Mouse (Mus musculus): Measurements from ENCODE around the gene Gba. TPM values are rescaled to one million over a fixed set of nuclear protein-coding genes. Genes with fewer than 3 reads are reported as not detected.
A peak's percentile ranks its signal among the peaks of the same experiment; 100 is the strongest.

The Gba gene
- polyA plus RNA-seq, 1 experiment from 2014 or later: 33.2 TPM

GRCm38 (mm10) chr3:89178107-89178385, 24.7 kb upstream of the Gba start:
- Histone ChIP-seq H3K4me2 (ENCODE audit: low read depth, low read length) (peak overlapping the region; percentile 61), H3K9ac (ENCODE audit: low read length) (peak overlapping the region; percentile 85), H3K36me3 (ENCODE audit: control insufficient read depth, insufficient read depth) (peaks cover 55% of the 10 kb centered on the region), H3K27me3 (ENCODE audit: control insufficient read depth, insufficient read depth, low read length) (no peaks in the 10 kb centered on the region), H3K9me3 (replicated peaks; ENCODE audit: control insufficient read depth, low read length) (no peaks in the 10 kb centered on the region), H3K4me3 (ENCODE audit: low read length) (peak overlapping the region; percentile 82), H3K4me1 (ENCODE audit: control insufficient read depth, insufficient read depth, low read length) (peaks cover 14% of the 10 kb centered on the region), H3K27ac (ENCODE audit: low read length) (peak overlapping the region; percentile 73; the same call in 1 of the 2 replicates)
- ATAC-seq (replicated peaks; ENCODE audit: extremely low read depth, insufficient read depth, low FRiP score): no peak
- WGBS: 7% methylated on average over 6 of the region's 6 CpGs

GRCm38 (mm10) chr3:89179056-89179455, 23.7 kb upstream of the Gba start:
- H3K4me1 ChIP-seq (ENCODE audit: control insufficient read depth, insufficient read depth, low read length): peaks cover 22% of the 10 kb centered on the region
- H3K9me3 ChIP-seq (replicated peaks; ENCODE audit: control insufficient read depth, low read length): no peaks in the 10 kb centered on the region
- no peak overlapping the region for H3K27ac ChIP-seq (ENCODE audit: low read length)
- no peak overlapping the region for H3K4me2 ChIP-seq (ENCODE audit: low read depth, low read length)
- peaks cover 46% of the 10 kb centered on the region for H3K36me3 ChIP-seq (ENCODE audit: control insufficient read depth, insufficient read depth)
- 0 out of 2 replicates have a peak overlapping the region, but pooled peaks have one; percentile 26 for H3K9ac ChIP-seq (ENCODE audit: low read length)
- H3K4me3 ChIP-seq (ENCODE audit: low read length): no peak overlapping the region
- WGBS: 83% methylated on average over 11 of the region's 11 CpGs
- H3K27me3 ChIP-seq (ENCODE audit: control insufficient read depth, insufficient read depth, low read length): no peaks in the 10 kb centered on the region
- ATAC-seq (replicated peaks; ENCODE audit: extremely low read depth, insufficient read depth, low FRiP score): no peak

GRCm38 (mm10) chr3:89181749-89182500, 20.8 kb upstream of the Gba start:
- H3K4me2 ChIP-seq (ENCODE audit: low read depth, low read length): no peak overlapping the region
- 89% methylated on average over 27 of the region's 27 CpGs for WGBS
- peak overlapping the region; percentile 20; the same call in 1 of the 2 replicates for H3K27ac ChIP-seq (ENCODE audit: low read length)
- no peaks in the 10 kb centered on the region for H3K9me3 ChIP-seq (replicated peaks; ENCODE audit: control insufficient read depth, low read length)
- peaks cover 25% of the 10 kb centered on the region for H3K4me1 ChIP-seq (ENCODE audit: control insufficient read depth, insufficient read depth, low read length)
- no peak overlapping the region for H3K4me3 ChIP-seq (ENCODE audit: low read length)
- no peaks in the 10 kb centered on the region for H3K27me3 ChIP-seq (ENCODE audit: control insufficient read depth, insufficient read depth, low read length)
- H3K36me3 ChIP-seq (ENCODE audit: control insufficient read depth, insufficient read depth): peaks cover 27% of the 10 kb centered on the region; the same call in 1 of the 2 replicates
- no peak overlapping the region for H3K9ac ChIP-seq (ENCODE audit: low read length)
- no peak for ATAC-seq (replicated peaks; ENCODE audit: extremely low read depth, insufficient read depth, low FRiP score)

GRCm38 (mm10) chr3:89182531-89183057, 20.1 kb upstream of the Gba start:
- peaks cover 25% of the 10 kb centered on the region for H3K4me1 ChIP-seq (ENCODE audit: control insufficient read depth, insufficient read depth, low read length)
- 38% methylated on average over 7 of the region's 7 CpGs for WGBS
- no peak for ATAC-seq (replicated peaks; ENCODE audit: extremely low read depth, insufficient read depth, low FRiP score)
- no peaks in the 10 kb centered on the region for H3K27me3 ChIP-seq (ENCODE audit: control insufficient read depth, insufficient read depth, low read length)
- peak overlapping the region; percentile 99 for H3K4me2 ChIP-seq (ENCODE audit: low read depth, low read length)
- H3K36me3 ChIP-seq (ENCODE audit: control insufficient read depth, insufficient read depth): peaks cover 27% of the 10 kb centered on the region; the same call in 1 of the 2 replicates
- no peak overlapping the region for H3K9ac ChIP-seq (ENCODE audit: low read length)
- H3K27ac ChIP-seq (ENCODE audit: low read length): peak overlapping the region; percentile 20; the same call in 1 of the 2 replicates
- peak overlapping the region; percentile 85 for H3K4me3 ChIP-seq (ENCODE audit: low read length)
- no peaks in the 10 kb centered on the region for H3K9me3 ChIP-seq (replicated peaks; ENCODE audit: control insufficient read depth, low read length)

- peak; percentile 93 for ATAC-seq (replicated peaks; ENCODE audit: extremely low read depth, insufficient read depth, low FRiP score)
- H3K4me1 ChIP-seq (ENCODE audit: control insufficient read depth, insufficient read depth, low read length): peaks cover 22% of the 10 kb centered on the region
- H3K9ac ChIP-seq (ENCODE audit: low read length): peak within 1 kb of the TSS; percentile 90
- H3K27ac ChIP-seq (ENCODE audit: low read length): peak within 1 kb of the TSS; percentile 76
- peak within 1 kb of the TSS; percentile 85 for H3K4me3 ChIP-seq (ENCODE audit: low read length)
- no peaks in the 10 kb centered on the region for H3K9me3 ChIP-seq (replicated peaks; ENCODE audit: control insufficient read depth, low read length)
- 5% methylated on average over 39 of the region's 39 CpGs for WGBS
- H3K4me2 ChIP-seq (ENCODE audit: low read depth, low read length): peak within 1 kb of the TSS; percentile 99
- H3K36me3 ChIP-seq (ENCODE audit: control insufficient read depth, insufficient read depth): peaks cover 27% of the 10 kb centered on the region; the same call in 1 of the 2 replicates
- no peaks in the 10 kb centered on the region for H3K27me3 ChIP-seq (ENCODE audit: control insufficient read depth, insufficient read depth, low read length)
Observed at GRCm38 (mm10) chr3:89183058-89183958, 19.4 kb upstream of the Gba start, which contains the start of gene Fam189b. TSS of gene Fam189b (plus strand) at chr3:89183143.

GRCm38 (mm10) chr3:89183959-89184315, 18.8 kb upstream of the Gba start:
- H3K9me3 ChIP-seq (replicated peaks; ENCODE audit: control insufficient read depth, low read length): no peaks in the 10 kb centered on the region
- H3K4me1 ChIP-seq (ENCODE audit: control insufficient read depth, insufficient read depth, low read length): peaks cover 16% of the 10 kb centered on the region
- no peaks in the 10 kb centered on the region for H3K27me3 ChIP-seq (ENCODE audit: control insufficient read depth, insufficient read depth, low read length)
- H3K36me3 ChIP-seq (ENCODE audit: control insufficient read depth, insufficient read depth): peaks cover 27% of the 10 kb centered on the region; the same call in 1 of the 2 replicates
- H3K27ac ChIP-seq (ENCODE audit: low read length): no peak overlapping the region
- ATAC-seq (replicated peaks; ENCODE audit: extremely low read depth, insufficient read depth, low FRiP score): no peak
- 81% methylated on average over 6 of the region's 6 CpGs for WGBS
- peak overlapping the region; percentile 99 for H3K4me2 ChIP-seq (ENCODE audit: low read depth, low read length)
- H3K9ac ChIP-seq (ENCODE audit: low read length): peak overlapping the region; percentile 90
- peak overlapping the region; percentile 85 for H3K4me3 ChIP-seq (ENCODE audit: low read length)

GRCm38 (mm10) chr3:89187197-89187596, 15.5 kb upstream of the Gba start:
- no peak for ATAC-seq (replicated peaks; ENCODE audit: extremely low read depth, insufficient read depth, low FRiP score)
- Histone ChIP-seq H3K4me3 (ENCODE audit: low read length) (peak overlapping the region; percentile 4; the same call in 1 of the 2 replicates), H3K27me3 (ENCODE audit: control insufficient read depth, insufficient read depth, low read length) (no peaks in the 10 kb centered on the region), H3K36me3 (ENCODE audit: control insufficient read depth, insufficient read depth) (0 out of 2 replicates have a peak, but pooled peaks cover 2% of the 10 kb centered on the region), H3K9me3 (replicated peaks; ENCODE audit: control insufficient read depth, low read length) (no peaks in the 10 kb centered on the region), H3K27ac (ENCODE audit: low read length) (no peak overlapping the region), H3K4me1 (ENCODE audit: control insufficient read depth, insufficient read depth, low read length) (peaks cover 16% of the 10 kb centered on the region), H3K4me2 (ENCODE audit: low read depth, low read length) (peak overlapping the region; percentile 25; the same call in 1 of the 2 replicates), H3K9ac (ENCODE audit: low read length) (0 out of 2 replicates have a peak overlapping the region, but pooled peaks have one; percentile 37)
- WGBS: 44% methylated on average over 23 of the region's 23 CpGs

GRCm38 (mm10) chr3:89187690-89188477, 14.8 kb upstream of the Gba start:
- Histone ChIP-seq H3K4me3 (ENCODE audit: low read length) (peak overlapping the region; percentile 14; the same call in 1 of the 2 replicates), H3K9ac (ENCODE audit: low read length) (0 out of 2 replicates have a peak overlapping the region, but pooled peaks have one; percentile 37), H3K27ac (ENCODE audit: low read length) (peak overlapping the region; percentile 34; the same call in 1 of the 2 replicates), H3K4me2 (ENCODE audit: low read depth, low read length) (peak overlapping the region; percentile 25), H3K4me1 (ENCODE audit: control insufficient read depth, insufficient read depth, low read length) (peaks cover 11% of the 10 kb centered on the region), H3K27me3 (ENCODE audit: control insufficient read depth, insufficient read depth, low read length) (no peaks in the 10 kb centered on the region), H3K36me3 (ENCODE audit: control insufficient read depth, insufficient read depth) (no peaks in the 10 kb centered on the region), H3K9me3 (replicated peaks; ENCODE audit: control insufficient read depth, low read length) (no peaks in the 10 kb centered on the region)
- 77% methylated on average over 18 of the region's 18 CpGs for WGBS
- ATAC-seq (replicated peaks; ENCODE audit: extremely low read depth, insufficient read depth, low FRiP score): no peak

Data from heart, embryonic 16.5 days (tissue).